7 mouse cellular contexts compared by ENCODE assay signal in genomic region chr7:28727649-28728340, GRCm38 (mm10). TPM values are rescaled to one million over a fixed set of nuclear protein-coding genes. Genes with fewer than 3 reads are reported as not detected.
DNase-seq lines count a peak whose midpoint lies in the region; ATAC-seq and TF ChIP-seq lines count a peak whose summit lies in the region.

No protein-coding gene starts in this region.

- ATAC-seq in kidney, postnatal 0 days (replicated peaks; ENCODE audit: low FRiP score, low read depth), result 0 out of 2 replicates have a peak, but pooled peaks have one; percentile 22
- no peak for ATAC-seq in kidney, embryonic 16.5 days (ENCODE audit: low FRiP score, low TSS enrichment)
- peak; percentile 44; the same call in 1 of the 2 replicates for ATAC-seq in hindbrain, embryonic 15.5 days (ENCODE audit: low FRiP score, low read depth)

- H3K9me3 ChIP-seq in kidney, postnatal 0 days (replicated peaks; ENCODE audit: low read length), result no peaks in the 10 kb centered on the region
- H3K9me3 ChIP-seq in kidney, embryonic 16.5 days (ENCODE audit: low read length), result peaks cover 10% of the 10 kb centered on the region
- no peaks in the 10 kb centered on the region for H3K9me3 ChIP-seq in hindbrain, embryonic 15.5 days

- H3K27ac ChIP-seq in kidney, postnatal 0 days, result no peak overlapping the region
- H3K27ac ChIP-seq in kidney, embryonic 16.5 days (ENCODE audit: low read length), result no peak overlapping the region
- H3K27ac ChIP-seq in hindbrain, embryonic 15.5 days (replicated peaks), result no peak overlapping the region

- no peak overlapping the region for H3K9ac ChIP-seq in kidney, postnatal 0 days (ENCODE audit: low read depth, low read length)
- no peak overlapping the region for H3K9ac ChIP-seq in kidney, embryonic 16.5 days (replicated peaks; ENCODE audit: low read length)
- H3K9ac ChIP-seq in hindbrain, embryonic 15.5 days, result no peak overlapping the region

- TF ChIP-seq CTCF in kidney, postnatal 0 days (IDR thresholded peaks at IDR 0.05; ENCODE audit: low read depth), result peak; percentile 52

- no peaks in the 10 kb centered on the region for H3K36me3 ChIP-seq in kidney, postnatal 0 days (ENCODE audit: insufficient read depth, low read length)
- H3K36me3 ChIP-seq in kidney, embryonic 16.5 days (ENCODE audit: insufficient read depth, low read length), result peaks cover 3% of the 10 kb centered on the region; the same call in 1 of the 2 replicates
- no peaks in the 10 kb centered on the region for H3K36me3 ChIP-seq in hindbrain, embryonic 15.5 days

- DNase-seq in kidney, postnatal 0 days (ENCODE audit: low spot score), result peak; percentile 33
- peak; percentile 32 to 38 for DNase-seq in adrenal gland, postnatal 36 days
- DNase-seq in retina, embryonic 14.5 days (ENCODE audit: low spot score), result peak; percentile 36
- no peak for DNase-seq in urinary bladder, postnatal 10 days (ENCODE audit: low spot score)
- DNase-seq in kidney, adult 9 months, result no peak

- 0 out of 2 replicates have a peak, but pooled peaks cover under 1% of the 10 kb centered on the region for H3K4me1 ChIP-seq in kidney, postnatal 0 days (replicated peaks; ENCODE audit: insufficient read depth, low read length)
- H3K4me1 ChIP-seq in kidney, embryonic 16.5 days (ENCODE audit: insufficient read depth, low read length), result peaks cover 4% of the 10 kb centered on the region; the same call in 1 of the 2 replicates
- H3K4me1 ChIP-seq in hindbrain, embryonic 15.5 days (replicated peaks), result peaks cover 11% of the 10 kb centered on the region; the same call in 1 of the 2 replicates

- no peaks in the 10 kb centered on the region for H3K27me3 ChIP-seq in kidney, postnatal 0 days (ENCODE audit: insufficient read depth, low read length)
- H3K27me3 ChIP-seq in kidney, embryonic 16.5 days (ENCODE audit: insufficient read depth, low read length), result no peaks in the 10 kb centered on the region
- peaks cover 10% of the 10 kb centered on the region for H3K27me3 ChIP-seq in hindbrain, embryonic 15.5 days

- H3K4me2 ChIP-seq in kidney, postnatal 0 days (ENCODE audit: low read length), result no peak overlapping the region
- no peak overlapping the region for H3K4me2 ChIP-seq in kidney, embryonic 16.5 days (replicated peaks; ENCODE audit: low read depth, low read length)
- H3K4me2 ChIP-seq in hindbrain, embryonic 15.5 days, result no peak overlapping the region

- no peak overlapping the region for H3K4me3 ChIP-seq in kidney, postnatal 0 days (replicated peaks; ENCODE audit: low read depth, low read length)
- H3K4me3 ChIP-seq in kidney, embryonic 16.5 days (ENCODE audit: low read length), result no peak overlapping the region
- H3K4me3 ChIP-seq in hindbrain, embryonic 15.5 days, result no peak overlapping the region

- 44% methylated on average over 10 of the region's 10 CpGs for WGBS in kidney, postnatal 0 days
- 43% methylated on average over 10 of the region's 10 CpGs for WGBS in kidney, embryonic 16.5 days
- 34% methylated on average over 10 of the region's 10 CpGs for WGBS in hindbrain, embryonic 15.5 days

RNA-seq across cellular contexts. Expression of gene Fbxo17, which starts 11.2 kb away (rescaled TPM):
- 7.0 and 8.0 TPM in 2 replicates for polyA plus RNA-seq in kidney, postnatal 0 days (2015; fragmentation: Nextera tagmentation; extraction: Ambion mirVana)
- polyA plus RNA-seq in kidney, embryonic 16.5 days (2015; fragmentation: Nextera tagmentation; extraction: Ambion mirVana), result 9.4 and 9.9 TPM in 2 replicates
- 1 to 10 TPM; 2.2 to 3.5 TPM for total RNA-seq in adrenal gland, postnatal 36 days (2021)
- polyA plus RNA-seq in hindbrain, embryonic 15.5 days (2015; fragmentation: Nextera tagmentation; extraction: Ambion mirVana), result 4.1 and 5.2 TPM in 2 replicates

RNA-seq across cellular contexts. Expression of gene Mrps12, which starts 13.8 kb away (rescaled TPM):
- polyA plus RNA-seq in kidney, postnatal 0 days (2015; fragmentation: Nextera tagmentation; extraction: Ambion mirVana), result 143 and 151 TPM in 2 replicates
- 141 and 143 TPM in 2 replicates for polyA plus RNA-seq in kidney, embryonic 16.5 days (2015; fragmentation: Nextera tagmentation; extraction: Ambion mirVana)
- total RNA-seq in adrenal gland, postnatal 36 days (2021), result 10 to 100 TPM; 81.4 to 86.2 TPM
- polyA plus RNA-seq in hindbrain, embryonic 15.5 days (2015; fragmentation: Nextera tagmentation; extraction: Ambion mirVana), result 113 TPM in 2 replicates

RNA-seq across cellular contexts. Expression of gene Sars2, which starts 14.0 kb away (rescaled TPM):
- polyA plus RNA-seq in kidney, postnatal 0 days (2015; fragmentation: Nextera tagmentation; extraction: Ambion mirVana), result 20.2 and 21.5 TPM in 2 replicates
- polyA plus RNA-seq in kidney, embryonic 16.5 days (2015; fragmentation: Nextera tagmentation; extraction: Ambion mirVana), result 32.8 and 34.2 TPM in 2 replicates
- 10 to 100 TPM; 18.5 to 18.8 TPM for total RNA-seq in adrenal gland, postnatal 36 days (2021)
- polyA plus RNA-seq in hindbrain, embryonic 15.5 days (2015; fragmentation: Nextera tagmentation; extraction: Ambion mirVana), result 19.5 TPM in 2 replicates

RNA-seq across cellular contexts. Expression of gene Ccer2, which starts 28.2 kb away (rescaled TPM):
- not detected in 2 replicates for polyA plus RNA-seq in kidney, postnatal 0 days (2015; fragmentation: Nextera tagmentation; extraction: Ambion mirVana)
- polyA plus RNA-seq in kidney, embryonic 16.5 days (2015; fragmentation: Nextera tagmentation; extraction: Ambion mirVana), result not detected in 2 replicates
- not detected for total RNA-seq in adrenal gland, postnatal 36 days (2021)
- polyA plus RNA-seq in hindbrain, embryonic 15.5 days (2015; fragmentation: Nextera tagmentation; extraction: Ambion mirVana), result 0.54 and 0.71 TPM in 2 replicates

RNA-seq across cellular contexts. Expression of gene Fbxo27, which starts 35.1 kb away (rescaled TPM):
- polyA plus RNA-seq in kidney, postnatal 0 days (2015; fragmentation: Nextera tagmentation; extraction: Ambion mirVana), result 3.9 and 4.1 TPM in 2 replicates
- 7.0 and 7.2 TPM in 2 replicates for polyA plus RNA-seq in kidney, embryonic 16.5 days (2015; fragmentation: Nextera tagmentation; extraction: Ambion mirVana)
- total RNA-seq in adrenal gland, postnatal 36 days (2021), result 1 to 10 TPM in 1 of 2 experiments, under 1 TPM in 1; 0.86 to 1.6 TPM
- 10.1 and 13.4 TPM in 2 replicates for polyA plus RNA-seq in hindbrain, embryonic 15.5 days (2015; fragmentation: Nextera tagmentation; extraction: Ambion mirVana)

Comparison
In these comparisons a context has a peak if more than half of its experiments do, and no peak if none do; other contexts are left out.
1. DNase-seq: peak in kidney, postnatal 0 days (single experiment), adrenal gland, postnatal 36 days (2 of 2) and retina, embryonic 14.5 days (single experiment); none in urinary bladder, postnatal 10 days (single experiment) and kidney, adult 9 months (single experiment).